Mouse (Mus musculus) liver, embryonic 11.5 days (tissue): Measurements from ENCODE around the gene Irgc1. TPM values are rescaled to one million over a fixed set of nuclear protein-coding genes. Genes with fewer than 3 reads are reported as not detected.

Experiments
- ATAC-seq: fragments of 200-750 bp; cut with Nextera tagmentation; replicated peaks from 2 replicates; pipeline ENCODE4 v1.8.0; 2017; ENCODE audit warnings: moderate number of reproducible peaks, mild to moderate bottlenecking, moderate TSS enrichment, moderate library complexity; ENCODE audit not compliant: low FRiP score
- DNase-seq: peaks from one replicate; pipeline ENCODE4 v3.0.0-alpha.2; 2017; ENCODE audit warnings: low spot score
- H3K27ac ChIP-seq: fragments of 300-500 bp; sonication (generic); 2 replicates; pipeline ENCODE4 v1.5.1; 2014; ENCODE audit warnings: mild to moderate bottlenecking, low read depth, low read length, control low read depth
- H3K27me3 ChIP-seq: fragments of 300-500 bp; sonication (generic); replicated peaks from 2 replicates; pipeline ENCODE4 v1.6.1; 2014; ENCODE audit warnings: low read length, mixed read lengths; ENCODE audit not compliant: control insufficient read depth, insufficient read depth
- H3K36me3 ChIP-seq: fragments of 300-500 bp; sonication (generic); 2 replicates; pipeline ENCODE4 v1.6.1; 2014; ENCODE audit warnings: mild to moderate bottlenecking, low read length, moderate library complexity, mixed read lengths; ENCODE audit not compliant: control insufficient read depth, insufficient read depth
- H3K4me1 ChIP-seq: fragments of 300-500 bp; sonication (generic); replicated peaks from 2 replicates; pipeline ENCODE4 v1.6.1; 2014; ENCODE audit warnings: low read length, mixed read lengths; ENCODE audit not compliant: control insufficient read depth, insufficient read depth
- H3K4me2 ChIP-seq: fragments of 300-500 bp; sonication (generic); 2 replicates; pipeline ENCODE4 v1.6.1; 2014; ENCODE audit warnings: mild to moderate bottlenecking, control low read depth, moderate library complexity
- H3K4me3 ChIP-seq: fragments of 300-500 bp; sonication (generic); 2 replicates; pipeline ENCODE4 v1.5.1; 2014; ENCODE audit warnings: low read depth, low read length, control low read depth
- H3K9ac ChIP-seq: fragments of 300-500 bp; sonication (generic); 2 replicates; pipeline ENCODE4 v1.6.1; 2014; ENCODE audit warnings: low read depth, low read length, control low read depth
- H3K9me3 ChIP-seq: fragments of 300-500 bp; sonication (generic); 2 replicates; pipeline ENCODE4 v1.6.1; 2016; ENCODE audit warnings: low read length, inconsistent platforms, mixed read lengths; ENCODE audit not compliant: control insufficient read depth
- WGBS: fragments of 180-500 bp; shearing (Covaris S2); extraction: QIAGEN DNeasy Blood & Tissue Kit; methylation state at CpG from one replicate; pipeline ENCODE4 v1.1.7; 2014; 5-methylcytosine and 5-hydroxymethylcytosine counted together
- polyA plus RNA-seq: library from polyadenylated mRNA; unstranded; fragments of >200 nt; fragmentation: Nextera tagmentation; extraction: Ambion mirVana; gene quantifications from 2 replicates; pipeline ENCODE4 v1.2.1, GENCODE M21; 2014

Gene Irgc1
- polyA plus RNA-seq, 1 experiment from 2014 or later, result not detected

- H3K4me1 ChIP-seq, result no peaks in the 10 kb centered on the region
- no peak overlapping the region for H3K4me2 ChIP-seq
- no peak overlapping the region for H3K9ac ChIP-seq
- no peaks in the 10 kb centered on the region for H3K36me3 ChIP-seq
- H3K27me3 ChIP-seq, result no peaks in the 10 kb centered on the region
- WGBS, result 56% methylated on average over 14 of the region's 14 CpGs
- DNase-seq (no peak), ATAC-seq (no peak)
- H3K9me3 ChIP-seq, result no peaks in the 10 kb centered on the region
- no peak overlapping the region for H3K4me3 ChIP-seq
- H3K27ac ChIP-seq, result no peak overlapping the region
These were observed 3.1 kb downstream of the Irgc1 start for GRCm38 (mm10) chr7:24448782-24449517.

GRCm38 (mm10) chr7:24446697-24447340 is 5.3 kb downstream of the Irgc1 start:
- Histone ChIP-seq H3K27me3 (no peaks in the 10 kb centered on the region), H3K9me3 (no peaks in the 10 kb centered on the region), H3K4me3 (no peak overlapping the region), H3K4me2 (no peak overlapping the region), H3K9ac (no peak overlapping the region), H3K36me3 (no peaks in the 10 kb centered on the region), H3K27ac (no peak overlapping the region), H3K4me1 (no peaks in the 10 kb centered on the region)
- 62% methylated on average over 7 of the region's 7 CpGs for WGBS
- no peak for DNase-seq
- ATAC-seq, result no peak

- Histone ChIP-seq H3K27me3 (no peaks in the 10 kb centered on the region), H3K4me3 (no peak overlapping the region), H3K27ac (no peak overlapping the region), H3K4me2 (no peak overlapping the region), H3K9me3 (no peaks in the 10 kb centered on the region), H3K36me3 (no peaks in the 10 kb centered on the region), H3K9ac (no peak overlapping the region), H3K4me1 (no peaks in the 10 kb centered on the region)
- DNase-seq (no peak), ATAC-seq (no peak)
- 83% methylated on average over 9 of the region's 9 CpGs for WGBS
These were observed 6.7 kb downstream of the Irgc1 start for GRCm38 (mm10) chr7:24445266-24445926.

GRCm38 (mm10) chr7:24442313-24442712 is 9.8 kb downstream of the Irgc1 start:
- Histone ChIP-seq H3K9me3 (no peaks in the 10 kb centered on the region), H3K36me3 (no peaks in the 10 kb centered on the region), H3K4me3 (no peak overlapping the region), H3K9ac (no peak overlapping the region), H3K27ac (no peak overlapping the region), H3K4me1 (no peaks in the 10 kb centered on the region), H3K27me3 (no peaks in the 10 kb centered on the region), H3K4me2 (no peak overlapping the region)
- ATAC-seq (no peak), DNase-seq (no peak)
- 58% methylated on average over 8 of the region's 8 CpGs for WGBS

GRCm38 (mm10) chr7:24441785-24442184 is 10.3 kb downstream of the Irgc1 start:
- H3K9ac ChIP-seq, result no peak overlapping the region
- H3K27ac ChIP-seq, result no peak overlapping the region
- no peak for DNase-seq
- H3K4me3 ChIP-seq, result no peak overlapping the region
- H3K4me1 ChIP-seq, result no peaks in the 10 kb centered on the region
- H3K36me3 ChIP-seq, result no peaks in the 10 kb centered on the region
- no peaks in the 10 kb centered on the region for H3K27me3 ChIP-seq
- ATAC-seq, result peak; percentile 75
- no peaks in the 10 kb centered on the region for H3K9me3 ChIP-seq
- no peak overlapping the region for H3K4me2 ChIP-seq
- 11% methylated on average over 1 of the region's 1 CpGs for WGBS

- no peak overlapping the region for H3K9ac ChIP-seq
- no peaks in the 10 kb centered on the region for H3K4me1 ChIP-seq
- no peak for DNase-seq
- no peak overlapping the region for H3K27ac ChIP-seq
- H3K4me3 ChIP-seq, result no peak overlapping the region
- H3K36me3 ChIP-seq, result no peaks in the 10 kb centered on the region
- H3K27me3 ChIP-seq, result no peaks in the 10 kb centered on the region
- no peaks in the 10 kb centered on the region for H3K9me3 ChIP-seq
- 75% methylated on average over 7 of the region's 7 CpGs for WGBS
- H3K4me2 ChIP-seq, result no peak overlapping the region
- no peak for ATAC-seq
These were observed 12.2 kb downstream of the Irgc1 start for GRCm38 (mm10) chr7:24439891-24440290.

GRCm38 (mm10) chr7:24439191-24439590 is 12.9 kb downstream of the Irgc1 start:
- 73% methylated on average over 6 of the region's 6 CpGs for WGBS
- Histone ChIP-seq H3K9me3 (no peaks in the 10 kb centered on the region), H3K9ac (no peak overlapping the region), H3K4me1 (no peaks in the 10 kb centered on the region), H3K27me3 (no peaks in the 10 kb centered on the region), H3K4me3 (no peak overlapping the region), H3K4me2 (no peak overlapping the region), H3K27ac (no peak overlapping the region), H3K36me3 (no peaks in the 10 kb centered on the region)
- no peak for ATAC-seq
- no peak for DNase-seq

GRCm38 (mm10) chr7:24437981-24438380 is 14.1 kb downstream of the Irgc1 start:
- H3K4me3 ChIP-seq, result no peak overlapping the region
- H3K4me2 ChIP-seq, result no peak overlapping the region
- H3K27ac ChIP-seq, result no peak overlapping the region
- ATAC-seq (no peak), DNase-seq (no peak)
- 69% methylated on average over 10 of the region's 10 CpGs for WGBS
- H3K9ac ChIP-seq, result no peak overlapping the region
- no peaks in the 10 kb centered on the region for H3K9me3 ChIP-seq
- no peaks in the 10 kb centered on the region for H3K36me3 ChIP-seq
- H3K4me1 ChIP-seq, result no peaks in the 10 kb centered on the region
- H3K27me3 ChIP-seq, result peaks cover 7% of the 10 kb centered on the region
